Comparison of ENCODE assay signal across 14 mouse cellular contexts in genomic region chr11:115335223-115335622, GRCm38 (mm10). TPM values are rescaled to one million over a fixed set of nuclear protein-coding genes. Genes with fewer than 3 reads are reported as not detected.
DNase-seq lines count a peak whose midpoint lies in the region; ATAC-seq and TF ChIP-seq lines count a peak whose summit lies in the region.
"Had no signal": no experiment of that assay in that cellular context is flagged by ENCODE, and none has a peak within 500 bp of the region (broad histone marks: within the 10 kb centered on the region; RNA-seq: fewer than 3 reads in every experiment).

No protein-coding gene starts in this region.

- TF ChIP-seq CTCF in kidney, adult 2 months (conservative IDR thresholded peaks at IDR 0.05; ENCODE audit: insufficient read depth, insufficient read length, low read depth, low read length): no peak

- H3K36me3 ChIP-seq in kidney, adult 2 months (ENCODE audit: control insufficient read depth, insufficient read depth, low read length): no peaks in the 10 kb centered on the region
- no peaks in the 10 kb centered on the region for H3K36me3 ChIP-seq in kidney, embryonic 15.5 days
- H3K36me3 ChIP-seq: limb, embryonic 13.5 days had no signal

- no peaks in the 10 kb centered on the region for H3K9me3 ChIP-seq in kidney, embryonic 15.5 days (replicated peaks)
- H3K9me3 ChIP-seq: limb, embryonic 13.5 days had no signal

- H3K4me2 ChIP-seq in kidney, embryonic 15.5 days: no peak overlapping the region

- peaks cover 5% of the 10 kb centered on the region; the same call in 1 of the 2 replicates for H3K4me1 ChIP-seq in kidney, adult 2 months (ENCODE audit: control insufficient read depth, insufficient read depth, low read length)
- H3K4me1 ChIP-seq in kidney, embryonic 15.5 days: peaks cover 5% of the 10 kb centered on the region

- no peak overlapping the region for H3K4me3 ChIP-seq in kidney, adult 2 months (ENCODE audit: insufficient read depth, low read depth, low read length)
- H3K4me3 ChIP-seq in kidney, embryonic 15.5 days (replicated peaks): no peak overlapping the region

- WGBS in kidney, adult 2 months: 48% methylated on average over 12 of the region's 12 CpGs
- WGBS in kidney, embryonic 15.5 days: 60% methylated on average over 12 of the region's 12 CpGs

- no peak for ATAC-seq in kidney, embryonic 15.5 days (replicated peaks; ENCODE audit: low FRiP score)

- no peak overlapping the region for H3K27ac ChIP-seq in kidney, adult 2 months (ENCODE audit: insufficient read depth, low read depth, low read length)
- H3K27ac ChIP-seq in kidney, embryonic 15.5 days: no peak overlapping the region
- H3K27ac ChIP-seq: kidney, postnatal 0 days; limb, embryonic 13.5 days had no signal

- no peaks in the 10 kb centered on the region for H3K27me3 ChIP-seq in kidney, adult 2 months (replicated peaks; ENCODE audit: control insufficient read depth, insufficient read depth, low read length)
- peaks cover 82% of the 10 kb centered on the region for H3K27me3 ChIP-seq in kidney, embryonic 15.5 days

- TF ChIP-seq POLR2A in kidney, adult 2 months (IDR thresholded peaks at IDR 0.05; ENCODE audit: low read depth, low read length): no peak

- no peak overlapping the region for H3K9ac ChIP-seq in kidney, embryonic 15.5 days
- H3K9ac ChIP-seq: limb, embryonic 13.5 days had no signal

- peak; percentile 60 for DNase-seq in adrenal gland, postnatal 14 days
- DNase-seq in adrenal gland, adult 2 months: no peak
- DNase-seq in kidney, adult 2 months: peak; percentile 42
- DNase-seq in urinary bladder, postnatal 14 days (ENCODE audit: low spot score): peak; percentile 61
- DNase-seq in urinary bladder, postnatal 10 days (ENCODE audit: low spot score): no peak
- no peak for DNase-seq in thymus, postnatal 36 days
- no peak for DNase-seq in heart, postnatal 4 days
- DNase-seq: cerebellum, adult 9-10 months; heart, adult 18-20 months; thymus, postnatal 4 days had no signal

RNA-seq across cellular contexts. Expression of gene Otop3, which starts 0.7 kb away (rescaled TPM):
- total RNA-seq in adrenal gland, postnatal 14 days (2021): not detected in 2 replicates
- not detected for total RNA-seq in adrenal gland, adult 2 months (2021)
- 0.07 TPM in 1 of 2 replicates, not detected in the other for polyA plus RNA-seq in adrenal gland, adult 2 months (2012; rRNA removed)
- 0.07 and 0.13 TPM in 2 replicates for polyA plus RNA-seq in kidney, adult 2 months (2012; rRNA removed)
- polyA plus RNA-seq in kidney, embryonic 15.5 days (2015; fragmentation: Nextera tagmentation; extraction: Ambion mirVana): not detected in 2 replicates
- total RNA-seq in heart, postnatal 4 days (2021): not detected
- total RNA-seq: heart, adult 18-20 months had no signal
- polyA plus RNA-seq: heart, postnatal 0 days; kidney, postnatal 0 days; limb, embryonic 13.5 days had no signal

RNA-seq across cellular contexts. Expression of gene Ush1g, which starts 13.4 kb away (rescaled TPM):
- total RNA-seq in adrenal gland, postnatal 14 days (2021): 0.33 and 0.38 TPM in 2 replicates
- under 1 TPM; 0.49 to 0.69 TPM for total RNA-seq in adrenal gland, adult 2 months (2021)
- polyA plus RNA-seq in adrenal gland, adult 2 months (2012; rRNA removed): 0.50 and 0.52 TPM in 2 replicates
- polyA plus RNA-seq in kidney, adult 2 months (2012; rRNA removed): 0.04 and 0.05 TPM in 2 replicates
- polyA plus RNA-seq in kidney, embryonic 15.5 days (2015; fragmentation: Nextera tagmentation; extraction: Ambion mirVana): not detected in 2 replicates
- under 1 TPM; 0.09 to 0.12 TPM for total RNA-seq in heart, postnatal 4 days (2021)
- polyA plus RNA-seq: kidney, postnatal 0 days; limb, embryonic 13.5 days had no signal

RNA-seq across cellular contexts. Expression of gene Otop2, which starts 28.3 kb away (rescaled TPM):
- total RNA-seq in adrenal gland, postnatal 14 days (2021): not detected in 2 replicates
- not detected for total RNA-seq in adrenal gland, adult 2 months (2021)
- polyA plus RNA-seq in adrenal gland, adult 2 months (2012; rRNA removed): 0.12 TPM in 1 of 2 replicates, not detected in the other
- polyA plus RNA-seq in kidney, adult 2 months (2012; rRNA removed): not detected in 2 replicates
- 0.06 and 0.09 TPM in 2 replicates for polyA plus RNA-seq in kidney, embryonic 15.5 days (2015; fragmentation: Nextera tagmentation; extraction: Ambion mirVana)
- not detected for total RNA-seq in heart, postnatal 4 days (2021)
- total RNA-seq: heart, adult 18-20 months had no signal
- polyA plus RNA-seq: heart, postnatal 0 days; kidney, postnatal 0 days; limb, embryonic 13.5 days had no signal

RNA-seq across cellular contexts. Expression of gene Hid1, which starts 32.3 kb away (rescaled TPM):
- 20.3 and 27.4 TPM in 2 replicates for total RNA-seq in adrenal gland, postnatal 14 days (2021)
- total RNA-seq in adrenal gland, adult 2 months (2021): 10 to 100 TPM; 23.8 to 25.0 TPM
- polyA plus RNA-seq in adrenal gland, adult 2 months (2012; rRNA removed): 27.1 and 27.3 TPM in 2 replicates
- polyA plus RNA-seq in kidney, adult 2 months (2012; rRNA removed): 5.4 and 6.1 TPM in 2 replicates
- 6.7 and 8.1 TPM in 2 replicates for polyA plus RNA-seq in kidney, embryonic 15.5 days (2015; fragmentation: Nextera tagmentation; extraction: Ambion mirVana)
- 1 to 10 TPM; 5.9 to 8.5 TPM for total RNA-seq in heart, postnatal 4 days (2021)

RNA-seq across cellular contexts. Expression of gene Fads6, which starts 37.8 kb away (rescaled TPM):
- 18.4 and 21.2 TPM in 2 replicates for total RNA-seq in adrenal gland, postnatal 14 days (2021)
- 10 to 100 TPM; 56.7 to 76.5 TPM for total RNA-seq in adrenal gland, adult 2 months (2021)
- 87.7 and 93.1 TPM in 2 replicates for polyA plus RNA-seq in adrenal gland, adult 2 months (2012; rRNA removed)
- polyA plus RNA-seq in kidney, adult 2 months (2012; rRNA removed): 14.0 and 18.1 TPM in 2 replicates
- polyA plus RNA-seq in kidney, embryonic 15.5 days (2015; fragmentation: Nextera tagmentation; extraction: Ambion mirVana): 0.49 and 0.55 TPM in 2 replicates
- total RNA-seq in heart, postnatal 4 days (2021): 1 to 10 TPM in 1 of 2 experiments, under 1 TPM in 1; 0.86 to 1.4 TPM

Comparison
In these comparisons a context has a peak if more than half of its experiments do, and no peak if none do; other contexts are left out.
1. DNase-seq: peak in adrenal gland, postnatal 14 days (single experiment), kidney, adult 2 months (single experiment) and urinary bladder, postnatal 14 days (single experiment); none in adrenal gland, adult 2 months (single experiment), urinary bladder, postnatal 10 days (single experiment), thymus, postnatal 36 days (0 of 2) and heart, postnatal 4 days (single experiment).